In genomic region chr1:36709055-36709853, GRCm38 (mm10) we compare ENCODE assay signal across 8 mouse cellular contexts. TPM values are rescaled to one million over a fixed set of nuclear protein-coding genes. Genes with fewer than 3 reads are reported as not detected.
DNase-seq lines count a peak whose midpoint lies in the region; ATAC-seq lines count a peak whose summit lies in the region.

No protein-coding gene starts in this region.

- H3K9ac ChIP-seq in lung, embryonic 15.5 days = peak overlapping the region; percentile 88

- H3K36me3 ChIP-seq in lung, embryonic 15.5 days = peaks cover 24% of the 10 kb centered on the region

- H3K27ac ChIP-seq in lung, embryonic 15.5 days = peak overlapping the region; percentile 74

- under 1% methylated on average over 33 of the region's 33 CpGs for WGBS in lung, embryonic 15.5 days

- H3K27me3 ChIP-seq in lung, embryonic 15.5 days = no peaks in the 10 kb centered on the region

- peak overlapping the region; percentile 76 for H3K4me2 ChIP-seq in lung, embryonic 15.5 days

- peak; percentile 37 for ATAC-seq in cerebellum, adult (ENCODE audit: insufficient number of reproducible peaks, low FRiP score, low TSS enrichment)
- peak; percentile 42 for ATAC-seq in granulocyte monocyte progenitor cell, adult 5-6 weeks (replicated peaks; ENCODE audit: poor library complexity, severe bottlenecking)
- ATAC-seq in lung, embryonic 15.5 days (ENCODE audit: borderline replicate concordance, extremely low read depth, low FRiP score, low TSS enrichment) = peak; percentile 75

- peaks cover 14% of the 10 kb centered on the region for H3K4me1 ChIP-seq in lung, embryonic 15.5 days

- no peak for DNase-seq in cerebellum, adult 9-11 months
- DNase-seq in ES-CJ7 (ENCODE audit: low read depth, low spot score) = peak; percentile 65
- peak; percentile 40 for DNase-seq in c-Kit-positive CD71-positive TER-119-positive erythroid progenitor cells, embryonic 14.5 days (ENCODE audit: low spot score)
- peak; percentile 52 for DNase-seq in kidney, adult 9 months
- peak; percentile 56 for DNase-seq in retina, embryonic 14.5 days (ENCODE audit: low spot score)

- H3K9me3 ChIP-seq in lung, embryonic 15.5 days = no peaks in the 10 kb centered on the region

- peak overlapping the region; percentile 90 for H3K4me3 ChIP-seq in lung, embryonic 15.5 days

RNA-seq across cellular contexts. Expression of gene 4933424G06Rik, which starts 0.7 kb away (rescaled TPM):
- total RNA-seq in granulocyte monocyte progenitor cell, adult 5-6 weeks (2014; fragmentation: Nextera tagmentation) = not detected in 2 replicates
- total RNA-seq in granulocyte monocyte progenitor cell, adult 5-6 weeks (2017) = not detected in 2 replicates
- not detected in 2 replicates for polyA plus RNA-seq in lung, embryonic 15.5 days (2015; fragmentation: Nextera tagmentation; extraction: Ambion mirVana)

RNA-seq across cellular contexts. Expression of gene Actr1b, which starts 5.0 kb away (rescaled TPM):
- total RNA-seq in granulocyte monocyte progenitor cell, adult 5-6 weeks (2014; fragmentation: Nextera tagmentation) = 34.3 and 59.5 TPM in 2 replicates
- total RNA-seq in granulocyte monocyte progenitor cell, adult 5-6 weeks (2017) = 30.8 and 37.7 TPM in 2 replicates
- polyA plus RNA-seq in lung, embryonic 15.5 days (2015; fragmentation: Nextera tagmentation; extraction: Ambion mirVana) = 97.9 and 99.8 TPM in 2 replicates

RNA-seq across cellular contexts. Expression of gene Cox5b, which starts 18.0 kb away (rescaled TPM):
- 609 and 614 TPM in 2 replicates for total RNA-seq in granulocyte monocyte progenitor cell, adult 5-6 weeks (2014; fragmentation: Nextera tagmentation)
- total RNA-seq in granulocyte monocyte progenitor cell, adult 5-6 weeks (2017) = 494 and 585 TPM in 2 replicates
- 506 and 539 TPM in 2 replicates for polyA plus RNA-seq in lung, embryonic 15.5 days (2015; fragmentation: Nextera tagmentation; extraction: Ambion mirVana)

RNA-seq across cellular contexts. Expression of gene Fam178b, which starts 26.3 kb away (rescaled TPM):
- total RNA-seq in granulocyte monocyte progenitor cell, adult 5-6 weeks (2014; fragmentation: Nextera tagmentation) = 3.6 TPM in 1 of 2 replicates, not detected in the other
- total RNA-seq in granulocyte monocyte progenitor cell, adult 5-6 weeks (2017) = not detected in 2 replicates
- 3.4 and 4.5 TPM in 2 replicates for polyA plus RNA-seq in lung, embryonic 15.5 days (2015; fragmentation: Nextera tagmentation; extraction: Ambion mirVana)

RNA-seq across cellular contexts. Expression of gene Zap70, which starts 52.3 kb away (rescaled TPM):
- total RNA-seq in granulocyte monocyte progenitor cell, adult 5-6 weeks (2014; fragmentation: Nextera tagmentation) = not detected in 2 replicates
- 0.13 TPM in 1 of 2 replicates, not detected in the other for total RNA-seq in granulocyte monocyte progenitor cell, adult 5-6 weeks (2017)
- 0.79 and 1.5 TPM in 2 replicates for polyA plus RNA-seq in lung, embryonic 15.5 days (2015; fragmentation: Nextera tagmentation; extraction: Ambion mirVana)
